Mouse (Mus musculus): ENCODE measurements around the gene Atg9b.
A peak's percentile ranks its signal among the peaks of the same experiment; 100 is the strongest.

The Atg9b gene

DNA sequence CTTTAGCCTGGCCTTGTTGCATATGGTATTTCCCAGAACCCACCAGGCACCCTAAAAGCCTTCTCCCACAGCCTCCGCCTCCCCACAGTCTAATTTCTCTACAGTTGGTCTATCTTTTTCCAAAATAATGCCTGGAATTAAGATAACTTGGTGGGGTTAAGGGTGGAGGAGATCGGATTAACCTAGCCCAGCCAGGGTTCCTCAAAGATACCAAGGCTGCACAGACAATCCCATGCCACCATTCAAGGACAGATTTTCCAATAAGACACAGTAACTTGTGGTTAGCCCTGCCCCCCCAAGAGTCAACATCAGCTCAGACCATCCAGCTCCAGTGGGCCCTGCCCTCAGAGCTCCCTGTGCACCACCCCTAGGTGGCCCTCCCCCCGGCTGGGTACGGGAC is 11.4 kb downstream of the Atg9b start:
- no peak for DNase-seq

- DNase-seq = no peak
These were observed 12.4 kb downstream of the Atg9b start for GRCm38 (mm10) chr5:24379501-24379900.

DNA sequence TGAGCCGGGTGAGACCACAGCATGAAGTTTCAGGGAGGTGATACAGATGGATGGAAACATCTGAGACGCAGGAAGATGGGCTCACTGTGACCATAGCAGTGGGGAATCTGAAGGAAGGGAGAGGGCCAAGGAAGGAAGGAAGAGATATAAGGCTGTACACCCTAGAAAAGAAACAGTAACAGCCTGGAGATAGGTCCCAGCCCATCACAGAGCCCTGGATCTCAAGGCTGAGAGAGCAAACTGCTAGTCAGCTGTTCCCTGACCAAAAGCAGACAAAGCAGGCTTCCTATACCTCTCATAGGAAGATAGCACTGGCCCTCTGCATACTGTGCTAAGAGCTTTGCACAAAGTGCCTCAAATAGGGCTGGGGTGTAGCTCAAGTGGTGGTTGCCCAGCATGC is 13.2 kb downstream of the Atg9b start:
- no peak for DNase-seq

DNA sequence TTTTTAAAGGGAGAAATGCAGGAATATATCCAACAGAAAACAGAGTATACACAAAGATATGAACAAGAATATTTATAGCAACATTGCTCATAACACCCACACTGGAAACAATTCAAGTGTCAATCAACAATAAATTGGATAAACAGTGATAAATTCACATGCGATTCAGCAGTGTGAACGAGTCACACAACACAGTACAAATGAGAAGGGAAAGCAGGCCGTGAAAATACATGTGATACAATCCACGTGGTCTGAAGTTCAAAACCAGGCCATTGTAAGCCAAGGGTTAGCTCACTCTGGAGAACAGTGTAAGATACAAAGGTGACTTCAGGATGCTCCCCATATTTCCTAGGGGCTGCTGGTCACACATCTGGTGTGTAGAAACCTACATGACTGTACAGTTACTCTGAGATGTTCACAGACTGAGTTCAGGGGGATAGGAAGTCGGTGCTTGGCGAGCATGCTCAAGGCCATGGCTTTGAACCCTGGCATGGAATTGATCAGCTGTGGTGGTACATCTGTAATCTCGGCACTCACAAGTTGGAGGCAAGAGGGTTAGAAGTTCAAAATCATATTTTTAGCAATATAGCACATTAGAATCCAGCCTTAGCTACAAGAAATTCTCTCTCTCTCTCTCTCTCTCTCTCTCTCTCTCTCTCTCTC is 17.1 kb downstream of the Atg9b start:
- DNase-seq = no peak

- no peak for DNase-seq
These were observed 17.7 kb downstream of the Atg9b start for GRCm38 (mm10) chr5:24374216-24374615.

GRCm38 (mm10) chr5:24373807-24374206 is 18.1 kb downstream of the Atg9b start:
- no peak for DNase-seq

DNA sequence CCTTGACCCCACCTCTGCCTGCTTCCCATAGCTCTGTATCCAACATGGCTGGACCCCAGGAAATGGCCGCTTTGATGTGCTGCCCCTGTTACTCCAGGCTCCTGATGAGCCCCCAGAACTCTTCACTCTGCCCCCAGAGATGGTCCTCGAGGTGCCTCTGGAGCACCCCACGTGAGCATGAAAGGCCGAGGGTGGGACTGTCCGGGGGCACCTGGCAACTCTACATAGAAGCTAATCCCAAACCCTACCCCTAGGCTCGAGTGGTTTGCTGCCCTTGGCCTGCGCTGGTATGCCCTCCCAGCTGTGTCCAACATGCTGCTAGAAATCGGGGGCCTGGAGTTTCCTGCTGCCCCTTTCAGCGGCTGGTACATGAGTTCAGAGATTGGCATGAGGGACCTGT is 22.2 kb downstream of the Atg9b start:
- no peak for DNase-seq

DNA sequence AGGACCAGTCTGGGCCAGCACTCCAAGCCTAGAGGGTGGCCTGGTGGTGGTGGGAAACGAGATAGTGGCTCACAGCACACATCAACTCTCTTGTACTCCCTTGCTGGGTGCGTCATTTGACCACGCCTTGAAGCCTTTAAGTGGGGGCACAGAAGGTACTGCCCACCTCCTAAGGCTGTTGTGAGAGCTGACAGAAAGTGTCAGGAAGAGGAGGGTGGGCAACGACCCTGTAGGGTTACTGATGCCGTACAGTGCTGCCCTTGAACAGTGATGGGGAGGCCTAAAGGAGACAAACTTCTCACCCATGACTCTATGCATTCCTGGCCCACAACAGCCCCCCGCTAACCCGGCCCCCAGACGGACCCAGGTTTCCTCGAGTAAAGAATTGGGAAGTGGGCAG is 25.5 kb downstream of the Atg9b start:
- no peak for DNase-seq

- DNase-seq = no peak
These were observed 26.4 kb downstream of the Atg9b start for GRCm38 (mm10) chr5:24365528-24365927.

DNA sequence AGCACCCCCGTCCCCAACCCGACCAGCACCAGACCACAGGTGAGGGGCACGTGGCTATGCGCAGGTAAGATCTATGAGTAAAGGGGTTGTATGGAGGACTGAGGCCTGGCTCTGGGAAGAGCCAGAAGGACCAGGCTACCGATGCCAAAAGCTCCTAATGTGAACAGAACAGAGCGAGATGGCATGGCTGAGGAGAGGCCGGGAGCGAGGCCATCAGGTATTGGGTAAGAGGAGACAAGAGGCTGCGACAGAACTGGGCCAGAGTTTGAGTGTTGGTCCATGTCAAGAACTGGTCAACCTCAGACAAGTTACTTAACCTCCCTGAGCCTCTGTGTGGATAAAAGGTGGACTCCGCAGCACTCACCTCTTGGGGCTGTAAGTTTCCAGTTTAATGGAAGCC is 27.0 kb downstream of the Atg9b start:
- DNase-seq = no peak

DNA sequence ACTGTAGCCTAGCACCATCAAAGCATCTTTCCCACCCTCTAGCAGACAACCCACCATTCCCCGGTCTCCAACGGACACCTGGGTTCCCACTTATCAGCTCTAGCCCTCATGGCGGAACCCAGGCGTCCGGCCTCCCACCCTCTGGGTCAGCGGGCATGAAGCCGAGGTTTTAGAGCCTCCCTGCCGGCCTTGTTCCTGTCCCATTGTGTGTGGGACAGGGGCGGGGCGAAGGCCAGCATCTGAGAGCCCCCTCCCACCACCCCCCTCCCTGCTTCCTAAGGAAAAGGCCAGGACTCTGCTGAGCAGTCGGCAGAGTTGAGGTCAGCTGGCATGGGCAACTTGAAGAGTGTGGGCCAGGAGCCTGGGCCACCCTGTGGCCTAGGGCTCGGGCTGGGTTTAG is 27.4 kb downstream of the Atg9b start, which contains the start of gene Nos3:
Gene Nos3 (plus strand): TSS at position 303 of the 400 bp plus-strand sequence.
- DNase-seq = peak; percentile 77 to 88

DNA sequence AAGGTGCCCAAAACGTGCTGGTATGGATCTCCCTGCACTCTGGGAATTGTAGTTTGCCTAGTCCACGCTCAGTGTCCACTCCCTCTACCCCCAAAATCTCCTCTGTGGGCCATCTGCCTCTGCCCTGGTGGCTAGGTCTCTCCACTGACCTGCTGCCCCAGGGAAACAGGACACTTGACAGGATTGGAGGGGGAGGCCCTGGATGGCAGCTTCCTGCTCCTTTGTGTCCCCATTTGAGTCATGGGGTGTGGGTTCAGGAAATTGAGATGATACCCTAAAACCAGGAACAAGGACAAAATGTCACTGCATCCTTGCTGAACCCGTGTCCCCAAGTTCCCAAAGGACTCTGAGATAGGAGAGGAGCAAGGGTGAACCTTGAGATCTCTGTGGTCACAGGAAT is 27.9 kb downstream of the Atg9b start:
- DNase-seq = no peak

- DNase-seq = no peak
These were observed 28.5 kb downstream of the Atg9b start for GRCm38 (mm10) chr5:24363467-24363866.

DNA sequence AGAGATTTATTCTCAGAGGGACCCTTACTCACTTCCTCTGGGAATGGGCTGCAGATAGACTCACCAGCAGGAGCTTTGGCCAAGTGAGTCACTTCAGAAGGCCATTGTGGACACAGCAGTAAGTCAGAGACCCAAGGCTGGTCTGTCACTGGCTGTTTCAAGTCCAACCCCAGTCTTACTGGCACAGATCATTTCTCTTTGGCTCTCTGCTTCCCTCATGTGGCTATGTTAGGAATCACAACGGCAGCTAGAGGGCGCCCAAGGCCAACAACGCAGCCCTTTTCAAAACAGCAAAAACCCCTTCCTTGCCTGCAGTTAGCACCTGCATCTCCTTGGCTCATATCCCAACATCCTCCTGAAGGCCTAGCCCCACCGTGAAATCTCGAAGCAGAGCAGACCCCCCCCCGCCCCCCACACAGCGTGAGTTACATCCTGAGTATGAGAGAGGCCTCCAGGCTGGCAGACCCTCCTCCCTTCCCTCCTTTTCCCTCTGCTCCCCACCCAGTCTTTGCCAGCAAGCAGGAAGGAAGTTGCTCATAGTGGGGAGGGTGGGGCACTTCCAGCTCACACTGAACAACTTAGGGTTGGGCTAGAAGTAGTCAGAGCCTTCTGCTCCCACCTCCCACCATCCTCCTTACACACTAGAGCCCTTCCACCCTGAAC is 31.0 kb downstream of the Atg9b start:
- peak; percentile 77 to 88 for DNase-seq

DNA sequence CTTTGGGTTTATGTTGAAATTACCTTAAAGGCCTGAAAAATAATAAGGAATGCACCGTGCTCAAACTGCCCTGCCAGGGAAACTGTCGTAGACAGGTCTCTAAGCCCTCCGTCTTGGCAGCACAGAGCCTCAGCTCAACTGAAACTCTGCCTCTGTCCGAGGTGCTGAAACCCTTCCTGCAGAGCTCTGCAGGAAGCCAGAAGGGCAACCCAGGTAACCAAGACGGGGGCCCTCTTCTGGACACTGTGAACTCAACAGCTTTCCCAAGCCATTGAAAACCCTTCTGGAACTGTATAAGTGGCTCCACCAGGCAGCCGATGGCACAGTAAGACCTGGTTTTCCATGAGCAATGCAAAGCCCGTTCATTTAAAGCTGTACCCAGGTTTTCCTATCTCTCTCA is 34.5 kb downstream of the Atg9b start:
- DNase-seq = peak; percentile 86 to 91

GRCm38 (mm10) chr5:24356764-24357163 is 35.2 kb downstream of the Atg9b start:
- DNase-seq = no peak

DNA sequence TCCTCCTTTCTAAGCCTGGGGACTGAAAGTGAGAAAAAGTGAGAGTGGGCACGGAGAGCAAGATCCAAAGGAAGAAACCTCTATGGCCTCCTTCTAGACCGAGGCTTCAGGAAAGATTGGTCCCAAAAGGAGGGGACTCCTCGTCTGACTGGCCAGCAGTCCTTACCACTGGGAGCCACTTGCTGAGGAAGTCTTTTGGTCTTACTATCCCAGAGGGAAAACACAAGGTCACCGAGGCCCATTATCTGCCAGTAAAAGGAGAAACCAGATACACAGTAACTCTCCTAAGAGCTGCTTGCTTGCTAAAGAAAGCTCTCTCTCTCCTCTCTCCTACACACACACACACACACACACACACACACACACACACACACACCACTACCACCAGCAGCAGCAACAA is 38.6 kb downstream of the Atg9b start:
- DNase-seq = no peak

DNA sequence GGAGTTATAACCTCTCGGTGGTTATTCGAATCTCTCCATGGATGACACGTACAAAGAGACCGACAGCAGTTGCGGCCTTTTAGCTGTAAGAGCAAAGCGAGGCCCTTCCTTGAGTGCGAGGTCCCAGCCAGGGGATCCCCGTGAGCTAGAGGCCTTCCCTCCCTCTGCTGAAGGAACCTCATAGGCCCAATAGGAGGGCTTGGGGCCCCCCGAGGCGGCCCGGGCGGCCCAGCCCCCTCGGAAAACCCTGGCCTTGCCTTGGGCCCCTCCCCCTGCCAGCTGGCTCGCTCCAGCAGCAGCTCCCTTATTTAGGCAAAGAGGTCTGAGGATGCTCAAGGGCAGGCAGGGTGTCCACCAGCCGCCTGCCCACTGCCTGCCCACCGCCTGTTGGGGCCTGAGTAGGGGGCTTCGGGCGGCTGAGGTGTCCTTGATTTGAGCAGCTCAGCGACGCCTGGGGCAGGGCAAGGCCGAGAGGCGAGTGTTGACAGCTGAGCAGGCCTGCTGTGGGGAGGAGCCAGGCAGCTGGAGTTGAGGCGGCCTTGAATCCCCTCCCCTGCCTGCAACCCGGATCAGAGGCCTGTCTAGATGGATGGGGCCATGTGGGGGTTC is 39.6 kb downstream of the Atg9b start:
- DNase-seq = no peak

GRCm38 (mm10) chr5:24351701-24352171 is 40.2 kb downstream of the Atg9b start:
- DNase-seq = peak; percentile 65 to 82

GRCm38 (mm10) chr5:24351278-24351677 is 40.7 kb downstream of the Atg9b start, which contains the start of gene Kcnh2:
Gene Kcnh2 (minus strand): TSS chr5:24351604.
- no peak for DNase-seq

DNA sequence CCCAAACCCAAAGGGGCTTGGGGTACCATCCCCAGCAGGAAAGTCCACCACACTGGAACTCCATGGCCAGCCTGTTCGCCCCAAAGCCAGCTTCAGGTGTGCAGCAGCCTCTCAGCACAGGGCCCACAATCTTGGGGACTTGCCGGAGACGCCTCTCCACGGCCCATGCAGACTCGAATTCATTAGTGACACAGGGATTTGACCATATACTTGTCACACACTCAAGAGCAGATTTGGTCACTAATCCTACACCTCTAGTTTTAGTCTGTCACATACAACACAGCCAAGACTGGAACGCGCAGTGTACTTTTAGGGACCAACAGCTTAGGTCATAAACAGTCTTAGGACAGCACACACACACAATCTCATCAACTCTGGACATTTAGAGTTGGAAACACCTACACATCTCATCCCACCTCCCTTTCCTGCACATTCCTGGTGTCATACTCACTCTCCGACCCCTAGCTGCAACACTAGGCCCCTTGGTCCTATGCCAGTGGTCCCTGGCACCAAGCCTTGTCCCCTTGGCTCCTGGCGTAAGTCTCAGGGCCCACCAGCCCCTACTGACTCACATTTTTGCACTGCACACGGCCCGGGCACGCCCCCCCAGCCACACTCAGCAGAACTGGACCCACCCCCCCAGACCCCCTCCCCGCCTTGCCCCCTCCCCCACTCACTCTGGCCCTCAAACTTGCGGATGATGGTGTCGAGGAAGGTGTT is 41.3 kb downstream of the Atg9b start:
- DNase-seq = no peak

DNA sequence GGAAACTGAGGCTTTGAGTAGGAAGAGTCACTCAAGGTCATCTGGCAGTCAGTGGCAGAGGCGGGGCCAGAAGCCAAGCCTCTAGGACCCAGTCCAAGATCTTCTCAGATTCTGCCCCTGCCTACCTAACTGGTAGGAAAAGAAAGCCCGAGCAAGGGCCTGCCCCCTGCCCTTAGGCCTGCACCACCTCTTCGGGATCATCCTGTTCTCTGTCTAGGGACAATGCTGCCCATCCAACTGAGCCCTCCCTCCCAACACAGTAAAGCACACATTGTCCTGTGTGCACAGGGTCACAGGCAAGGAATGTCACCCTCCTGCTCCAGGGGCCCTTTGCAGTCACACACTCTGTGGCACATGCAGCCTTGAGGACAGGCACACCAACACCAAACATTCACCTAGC is 41.9 kb downstream of the Atg9b start:
- no peak for DNase-seq

DNA sequence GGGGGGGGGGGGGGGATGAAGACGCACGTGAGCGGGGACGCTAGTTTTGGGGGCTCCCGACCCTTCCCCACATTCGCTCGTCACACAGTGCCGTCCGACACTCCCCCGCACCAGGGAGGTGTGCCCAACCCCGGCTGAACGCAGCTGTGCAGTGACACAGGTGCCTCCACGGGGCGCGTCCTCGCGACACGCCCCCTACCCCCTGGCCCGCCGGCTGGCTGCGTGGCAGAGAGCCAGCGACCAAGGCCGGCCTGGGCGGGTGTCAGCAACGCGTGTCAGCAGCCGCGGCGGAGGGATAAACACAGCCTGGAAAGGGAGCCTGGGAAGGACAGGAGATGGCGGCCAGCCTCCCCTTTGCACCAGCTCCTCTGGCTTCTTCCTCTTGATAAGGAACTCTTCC is 43.4 kb downstream of the Atg9b start:
- peak; percentile 27 to 50 for DNase-seq

Data from kidney, postnatal 25 days (tissue).